Mouse (Mus musculus) embryo, embryonic 9.5 days (tissue): Measurements from ENCODE around the gene Yeats4.
"Not testable (repeated sequence)": the region's sequence is repeated elsewhere in the genome, so short reads cannot be mapped to it uniquely, and the experiment has no call there.

Experiments
- DNase-seq: peaks from one replicate; pipeline ENCODE4 v3.0.0-alpha.2; 2017; ENCODE audit errors: extremely low spot score

The Yeats4 gene

DNA sequence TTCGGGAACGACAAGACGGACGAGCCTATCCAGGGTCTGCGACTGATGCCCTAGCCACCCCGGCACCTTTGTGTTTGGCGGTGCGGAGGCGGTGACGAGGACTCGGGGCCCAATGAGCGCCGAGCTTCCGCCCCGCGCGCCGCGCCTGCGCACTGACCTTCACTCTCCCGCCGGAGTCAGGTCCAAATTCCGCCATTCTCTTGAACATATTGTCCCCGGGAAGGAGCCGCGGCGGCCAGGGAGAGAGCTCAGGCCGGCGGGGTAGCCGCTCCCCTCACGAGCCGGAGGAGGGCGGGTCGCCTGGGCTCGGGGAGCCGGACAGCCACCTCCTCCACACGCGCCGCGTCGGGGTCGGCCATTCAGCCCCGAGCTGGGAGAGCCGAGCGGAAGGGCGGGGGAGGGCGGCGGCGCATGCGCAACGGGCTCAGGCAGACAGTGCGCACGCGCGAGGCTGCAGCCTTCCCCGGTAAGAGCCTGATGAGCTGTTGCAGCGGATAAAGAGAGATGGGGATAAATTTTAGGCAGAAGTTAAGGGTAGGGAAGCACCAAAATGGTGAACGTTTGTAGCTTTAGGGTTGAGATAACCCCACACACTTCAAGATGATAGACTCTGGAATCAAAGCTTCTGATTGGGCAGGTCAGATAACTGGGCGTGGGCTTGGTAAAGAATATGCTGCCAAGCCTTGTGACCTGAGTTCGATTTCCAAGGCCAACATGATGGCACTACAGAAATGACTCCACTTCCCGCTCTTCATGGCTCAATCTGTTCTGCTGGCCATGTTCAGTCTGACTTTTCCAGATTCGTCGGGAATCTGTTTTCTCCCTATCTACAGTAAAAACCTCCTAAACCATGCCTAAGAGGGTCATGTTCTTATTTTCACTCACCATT is at the start of gene Yeats4:
TSS of gene Yeats4 (minus strand) at position 406 of the 889 bp plus-strand sequence.
- DNase-seq: peak; percentile 98

DNA sequence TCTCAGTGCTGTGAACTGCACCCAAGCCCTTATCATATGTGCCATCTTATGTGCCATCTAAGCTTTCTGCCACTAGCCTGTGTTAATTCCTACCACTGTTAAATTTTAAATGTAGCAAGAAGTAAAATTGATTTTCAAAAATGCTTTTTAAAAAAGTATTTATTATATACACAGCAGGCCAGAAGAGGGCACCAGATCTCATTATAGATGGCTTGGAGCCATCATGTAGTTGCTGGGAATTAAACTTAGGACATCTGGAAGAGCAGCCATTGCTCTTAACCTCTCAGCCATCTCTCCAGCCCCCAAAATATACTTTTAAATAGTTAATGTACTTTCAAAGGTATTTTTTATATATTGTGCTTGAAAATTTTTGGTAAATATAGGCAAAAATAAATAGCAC is 47.7 kb upstream of the Yeats4 start:
- no peak for DNase-seq

DNA sequence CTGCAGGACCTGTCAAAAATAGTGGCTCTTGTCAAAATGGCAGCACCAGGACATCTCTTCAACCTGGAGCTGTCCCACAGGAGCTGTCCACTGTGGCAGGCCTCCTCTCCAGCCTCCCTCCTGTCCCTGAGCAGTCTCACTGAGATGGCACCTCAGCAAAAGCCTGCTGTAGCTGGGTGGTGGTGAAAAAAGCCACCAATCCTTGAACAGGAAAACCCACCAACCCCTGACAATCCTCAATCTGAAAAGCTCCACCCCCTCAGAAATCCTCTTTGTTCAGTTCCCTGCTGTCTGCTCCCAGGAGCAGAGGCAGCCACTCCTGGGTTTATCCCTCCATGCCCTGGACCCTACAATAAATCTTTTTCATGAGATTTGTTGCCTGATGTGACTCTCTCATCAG is 35.6 kb upstream of the Yeats4 start:
- DNase-seq: no peak

DNA sequence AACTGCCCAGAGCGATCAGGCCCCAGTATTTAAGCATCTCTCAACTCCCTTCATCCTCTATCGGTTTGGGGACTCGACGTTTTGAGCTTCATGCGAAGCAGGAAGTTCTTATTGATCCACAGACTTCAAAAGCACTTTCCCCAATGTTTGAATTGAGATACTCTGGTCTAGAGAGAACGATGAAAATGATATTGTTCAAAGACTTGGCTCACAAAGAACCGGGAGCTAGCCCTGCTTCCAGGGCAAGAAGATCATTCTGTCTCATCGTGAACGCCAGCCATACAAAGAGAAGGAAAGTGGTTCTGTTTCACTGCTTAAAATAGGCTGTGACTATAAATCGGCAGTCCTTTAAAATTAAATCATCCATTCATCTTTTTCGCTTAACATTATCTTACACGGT is 14.3 kb upstream of the Yeats4 start, which contains the start of gene 9530003J23Rik:
TSS of gene 9530003J23Rik (minus strand) at position 101 of the 400 bp plus-strand sequence.
- no peak for DNase-seq

DNA sequence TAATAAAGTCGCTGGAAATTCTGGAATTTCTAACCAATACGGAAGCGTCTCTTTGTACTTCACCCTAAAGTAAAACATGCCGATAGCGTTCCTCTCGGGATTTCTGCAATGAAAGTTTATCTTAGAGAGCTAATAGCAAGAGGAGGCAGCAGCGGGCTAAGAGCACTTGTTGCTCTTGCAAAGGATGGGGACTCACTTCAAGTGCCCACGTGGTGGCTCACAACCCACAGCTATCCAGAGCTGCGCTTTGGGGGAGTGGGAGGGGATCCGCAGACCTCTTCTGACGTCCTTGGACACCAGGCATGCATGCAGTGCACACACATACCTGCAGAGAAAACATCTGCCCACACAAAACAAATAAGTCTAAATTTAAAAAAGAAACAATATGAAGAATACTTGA is 11.6 kb upstream of the Yeats4 start:
- no peak for DNase-seq

DNA sequence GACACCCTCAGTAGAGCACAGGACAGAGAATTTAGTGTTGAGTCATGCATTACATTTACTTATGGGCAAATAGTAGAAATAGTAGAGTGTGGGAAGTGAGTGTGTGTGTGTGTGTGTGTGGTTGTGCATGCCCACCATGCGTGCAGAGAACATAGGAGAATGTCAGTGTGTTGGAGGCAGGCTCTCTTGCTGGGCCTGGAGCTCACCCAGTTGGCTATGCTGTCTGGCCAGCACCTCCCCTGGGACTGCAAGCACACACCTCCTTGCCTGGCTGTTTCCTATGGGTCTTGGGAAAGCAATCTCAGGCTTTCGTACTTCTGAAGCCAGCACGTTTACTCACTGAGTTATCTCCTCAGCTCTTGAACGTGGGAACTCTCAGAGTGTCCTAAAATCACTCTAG is 10.5 kb upstream of the Yeats4 start:
- no peak for DNase-seq

DNA sequence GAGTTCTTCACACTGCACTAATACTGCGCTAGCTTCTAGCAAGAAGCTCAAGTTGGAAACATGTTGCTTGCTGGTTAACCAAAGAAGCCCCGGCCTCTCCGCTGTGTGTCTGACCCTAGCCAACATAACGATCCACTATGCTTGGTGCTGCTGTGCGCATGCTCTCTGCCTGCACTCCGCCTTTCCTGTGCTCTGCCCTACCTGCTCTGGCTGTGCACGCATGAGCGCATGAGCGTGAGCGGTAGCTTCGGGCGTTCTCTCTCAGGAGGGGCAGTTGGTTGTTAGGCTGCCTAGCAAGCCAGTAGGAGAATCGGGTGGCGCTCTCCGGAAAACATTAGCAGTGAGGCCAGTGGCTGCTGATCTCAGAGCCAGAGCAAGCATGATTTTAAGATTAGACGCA is 5.5 kb upstream of the Yeats4 start:
- no peak for DNase-seq

DNA sequence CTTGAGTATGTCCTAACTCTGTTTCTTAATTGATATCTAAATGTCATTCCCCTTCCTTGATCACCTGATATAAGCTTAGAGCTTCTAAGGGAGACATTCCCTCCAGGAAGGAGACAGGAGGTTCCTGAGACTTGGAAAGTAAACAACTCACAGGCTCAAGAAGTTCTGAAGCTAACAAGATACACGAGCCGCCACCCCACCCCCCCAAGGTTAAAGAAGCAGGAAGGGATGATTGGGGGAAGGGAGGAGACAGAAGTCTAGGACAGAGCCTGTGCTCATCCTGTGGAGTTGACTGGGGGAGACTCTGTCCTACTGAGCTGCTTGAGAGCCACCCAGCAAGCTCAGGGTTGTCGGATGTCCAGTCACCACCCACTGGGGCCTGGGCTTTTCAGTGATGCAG is 1.7 kb upstream of the Yeats4 start:
- no peak for DNase-seq

DNA sequence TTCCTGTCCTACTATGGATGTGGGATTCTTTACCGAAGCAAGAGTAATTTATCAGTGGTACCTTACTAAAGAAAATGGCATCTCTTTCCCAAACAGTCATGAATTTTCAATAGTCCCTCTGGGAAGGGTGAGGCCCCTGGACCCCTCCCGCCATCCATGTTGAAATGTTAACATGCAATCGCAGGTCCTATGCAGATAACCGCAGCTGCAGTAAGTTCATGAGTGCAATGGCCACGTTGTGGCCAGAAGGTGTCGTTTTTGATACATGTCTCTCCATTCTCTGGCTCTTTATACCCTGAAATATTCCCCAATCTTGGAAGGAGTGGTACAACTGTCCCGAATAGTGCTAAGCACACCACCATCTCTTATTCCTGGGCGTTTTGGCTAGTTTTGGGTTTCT is 787 bp upstream of the Yeats4 start:
- DNase-seq: peak; percentile 23

DNA sequence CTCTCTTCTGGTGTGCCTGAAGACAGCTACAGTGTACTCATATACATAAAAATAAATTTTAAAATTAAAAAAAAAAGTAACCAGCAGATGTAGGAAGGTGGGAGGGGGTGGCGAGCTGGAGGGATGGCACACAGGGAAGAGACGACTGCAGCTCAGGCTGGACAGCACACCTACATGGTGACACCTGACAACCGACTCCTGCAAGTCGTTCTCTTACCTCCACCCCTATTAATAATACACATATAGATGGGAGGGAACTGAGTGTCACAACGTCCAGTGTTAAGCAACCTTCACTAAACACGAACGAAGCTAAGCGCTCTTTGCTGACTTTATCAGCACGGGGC is 577 bp downstream of the Yeats4 start:
- no peak for DNase-seq

DNA sequence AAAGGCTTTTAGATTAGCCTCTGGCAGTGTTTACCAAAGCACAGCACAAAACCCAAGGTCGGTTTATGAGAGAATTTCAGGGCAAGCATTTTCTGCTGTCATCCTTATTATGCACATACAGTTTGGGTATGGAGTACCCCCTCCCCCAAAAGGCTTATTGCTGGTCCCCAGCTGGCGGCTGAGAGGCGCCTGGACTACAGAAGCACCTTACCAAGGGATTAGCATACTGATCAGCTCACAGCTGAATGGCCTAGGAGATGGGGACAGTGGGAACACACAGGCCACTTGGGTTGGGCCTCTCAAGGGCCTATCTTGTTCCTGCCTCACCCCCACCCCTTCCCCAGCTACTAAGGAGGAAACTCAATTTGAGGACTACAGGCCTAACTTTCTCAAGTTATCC is 1.5 kb downstream of the Yeats4 start:
- DNase-seq: no peak

DNA sequence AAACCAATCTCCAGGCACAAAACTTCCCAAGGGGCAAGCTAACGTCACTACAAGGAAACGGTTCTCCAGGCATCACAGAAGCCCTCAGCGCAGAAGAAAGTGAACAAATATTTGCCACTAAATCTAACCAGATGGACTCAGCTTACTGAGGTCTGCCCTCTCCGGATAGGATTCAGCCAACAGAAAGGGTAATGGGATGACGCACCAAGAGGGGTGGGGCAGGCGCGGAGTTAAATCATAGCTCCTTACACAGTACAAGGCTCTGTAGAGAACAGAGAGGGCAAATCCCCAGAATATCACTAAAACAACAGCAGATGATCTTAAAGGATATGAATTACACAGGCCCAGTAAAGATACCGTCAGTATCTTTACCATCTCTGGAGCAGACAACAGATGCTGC is 6.0 kb downstream of the Yeats4 start:
- no peak for DNase-seq

DNA sequence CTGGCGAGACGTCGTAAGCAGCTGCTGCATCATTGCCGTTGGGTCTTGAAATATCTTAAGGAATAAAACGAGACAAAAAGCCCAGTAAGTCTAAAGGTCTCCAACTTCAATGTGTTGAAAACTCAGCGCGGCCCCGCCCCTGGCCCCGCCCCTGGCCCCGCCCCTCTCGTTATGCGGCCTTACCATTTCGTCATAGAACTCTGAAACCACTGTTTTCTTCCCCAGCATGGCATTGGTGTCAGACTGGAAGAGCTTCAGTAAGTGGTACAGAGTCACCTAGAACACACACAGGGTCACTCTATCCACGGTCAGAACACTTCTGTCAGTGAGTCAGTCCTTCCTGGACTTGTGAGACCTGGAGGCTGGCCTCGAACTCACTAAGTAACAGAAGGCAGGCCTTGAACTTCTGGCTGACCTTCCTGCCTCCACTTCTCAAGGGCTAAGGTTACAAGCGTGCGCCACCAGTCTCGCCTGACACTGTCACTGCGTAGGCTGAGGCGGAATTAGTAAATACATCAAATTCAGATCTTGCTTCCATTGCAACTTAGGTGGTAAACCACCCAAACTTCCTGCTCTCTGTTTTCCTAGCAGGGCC is 7.0 kb downstream of the Yeats4 start:
- no peak for DNase-seq

DNA sequence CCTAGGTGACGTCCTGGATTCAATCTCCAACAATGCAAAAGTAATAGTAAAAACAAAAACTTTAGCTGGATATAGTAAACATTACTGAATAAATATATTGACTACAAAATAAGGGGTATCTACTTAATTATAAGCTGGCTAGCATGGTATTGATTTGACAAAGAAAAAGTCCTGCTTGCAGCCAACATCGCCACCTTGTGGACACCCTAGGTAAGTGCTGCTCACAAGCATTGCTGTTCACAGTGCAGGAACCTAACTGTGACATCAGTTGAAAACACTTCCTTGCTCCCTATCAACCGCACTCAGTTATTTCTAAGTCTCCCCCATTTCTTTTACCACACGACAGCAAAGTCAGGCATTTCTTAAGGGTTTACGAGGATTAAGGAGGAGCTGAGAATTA is 7.5 kb downstream of the Yeats4 start:
- peak; percentile 40 for DNase-seq

DNA sequence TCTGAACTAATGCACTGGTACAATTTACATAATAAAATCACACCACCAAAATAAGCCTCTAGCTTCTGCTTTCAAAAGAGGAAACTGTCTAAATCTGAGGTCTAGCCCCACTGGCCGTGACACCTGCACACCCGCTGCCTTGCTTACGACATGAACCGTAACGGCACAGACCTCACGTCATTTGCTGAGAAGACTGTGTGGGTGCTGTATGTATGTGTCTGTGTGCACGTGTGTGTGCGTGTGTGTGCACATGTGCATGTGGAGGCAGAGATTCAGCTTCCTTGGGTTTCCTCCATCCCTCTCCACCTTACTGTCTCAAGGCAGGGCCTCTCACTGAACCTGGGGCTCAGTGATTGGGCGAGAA is 8.2 kb downstream of the Yeats4 start:
- no peak for DNase-seq

DNA sequence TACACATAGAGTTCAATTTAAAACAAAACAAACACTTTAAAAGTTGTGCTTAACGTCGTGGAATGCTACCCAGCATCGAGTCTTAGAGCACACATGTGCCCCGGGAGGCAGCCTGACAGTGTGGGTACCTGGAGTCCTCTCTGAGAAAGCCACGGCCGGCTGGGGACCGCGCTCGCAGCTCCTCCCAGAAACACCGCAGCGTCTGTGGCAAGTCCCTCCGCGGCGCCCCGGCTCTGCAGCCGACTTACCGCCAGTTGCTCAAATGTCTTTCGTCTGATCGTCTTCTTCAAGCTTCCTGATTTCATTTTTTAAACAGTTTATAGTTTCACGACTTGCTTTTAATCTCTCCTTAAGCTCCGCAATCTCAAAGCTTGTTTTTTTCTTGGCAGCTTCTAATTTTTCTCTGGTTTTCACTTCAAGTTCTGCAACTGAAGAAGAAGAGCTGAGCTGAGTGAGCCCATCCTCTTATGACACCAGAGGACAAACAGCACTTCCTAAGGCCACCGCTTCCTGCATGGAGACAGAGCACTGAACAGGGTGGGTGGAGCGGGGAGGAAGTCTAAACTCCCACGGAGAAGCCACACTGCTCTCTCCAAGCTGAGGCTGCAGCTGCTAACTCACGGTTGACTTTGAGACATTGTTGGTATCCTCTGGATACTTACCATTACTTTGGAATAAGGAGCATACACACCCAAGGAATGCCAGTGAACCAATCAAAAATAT is 8.7 kb downstream of the Yeats4 start:
- no peak for DNase-seq

DNA sequence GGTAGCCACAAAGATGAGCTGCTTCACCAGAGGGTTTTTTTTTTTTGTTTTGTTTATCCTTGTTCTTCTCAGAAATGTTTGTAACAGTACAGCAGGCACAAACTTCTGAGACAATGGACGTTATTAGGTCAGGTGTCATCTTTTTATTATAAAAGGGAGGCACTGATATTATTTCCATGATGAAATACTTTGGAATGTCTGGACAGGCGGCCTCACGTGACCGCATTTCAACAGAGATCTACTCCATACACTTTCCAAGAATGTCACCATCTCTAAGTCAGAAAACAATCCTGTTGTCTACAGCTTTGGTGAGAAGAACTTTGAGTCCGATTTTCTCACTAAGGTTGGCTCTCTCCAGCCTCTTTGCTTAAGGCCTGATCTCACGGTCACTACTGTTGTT is 13.3 kb downstream of the Yeats4 start:
- DNase-seq: no peak

DNA sequence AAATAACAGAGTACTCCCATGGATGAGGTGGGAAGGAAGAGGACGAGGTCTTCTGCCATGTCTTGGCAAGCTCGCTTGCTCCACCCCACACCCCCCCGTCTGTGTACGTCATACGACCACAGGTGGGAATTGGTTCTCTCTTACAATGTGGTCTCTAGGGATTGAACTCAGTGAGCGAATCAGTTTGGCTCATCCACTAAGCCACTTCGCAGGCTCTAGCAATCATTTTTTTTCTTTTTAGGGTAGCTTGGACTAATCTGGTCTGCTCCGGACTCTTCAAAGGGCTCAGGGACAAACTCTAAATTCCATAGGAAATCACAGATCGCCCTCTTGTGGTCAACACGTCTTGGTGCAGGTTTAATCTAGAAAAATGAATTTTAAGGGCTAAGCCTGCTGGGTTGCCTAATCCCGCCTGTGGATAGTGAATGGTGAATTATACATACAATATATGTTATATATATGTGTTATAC is 14.8 kb downstream of the Yeats4 start:
- DNase-seq: peak; percentile 75

DNA sequence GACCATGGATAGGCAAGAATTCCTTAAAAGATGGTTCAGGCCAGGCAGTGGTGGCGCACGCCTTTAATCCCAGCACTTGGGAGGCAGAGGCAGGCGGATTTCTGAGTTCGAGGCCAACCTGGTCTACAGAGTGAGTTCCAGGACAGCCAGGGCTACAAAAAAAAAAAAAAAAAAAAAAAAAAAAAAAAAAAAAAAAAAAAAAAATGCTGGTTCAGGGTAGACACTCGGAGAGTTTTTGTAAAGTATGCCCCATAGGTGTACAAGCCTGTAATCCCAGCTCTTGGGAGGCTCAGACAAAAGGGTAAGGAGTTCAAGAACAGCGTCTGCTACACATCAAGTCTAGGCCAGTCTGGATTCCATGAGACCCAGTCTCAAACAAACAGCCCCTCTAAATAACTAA is 15.5 kb downstream of the Yeats4 start:
- not testable (repeated sequence) for DNase-seq

DNA sequence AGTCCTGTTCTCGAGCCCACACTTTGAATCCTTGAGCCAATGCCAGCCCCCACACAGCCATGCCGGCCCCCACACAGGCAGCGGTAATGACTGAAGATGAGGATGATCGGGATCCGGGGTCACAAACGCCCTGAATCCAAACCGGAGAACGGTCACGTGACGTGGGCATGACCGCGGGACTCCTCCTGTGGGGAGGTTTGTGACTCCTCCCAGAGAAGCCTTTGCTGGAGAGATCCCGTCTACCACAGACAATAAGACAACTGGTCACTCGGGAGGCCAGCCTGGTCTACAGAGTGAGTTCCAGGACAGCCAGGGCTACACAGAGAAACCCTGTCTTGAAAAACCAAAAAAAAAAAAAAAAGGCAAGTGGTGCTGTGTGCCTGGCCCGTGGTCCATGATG is 16.1 kb downstream of the Yeats4 start:
- DNase-seq: no peak

DNA sequence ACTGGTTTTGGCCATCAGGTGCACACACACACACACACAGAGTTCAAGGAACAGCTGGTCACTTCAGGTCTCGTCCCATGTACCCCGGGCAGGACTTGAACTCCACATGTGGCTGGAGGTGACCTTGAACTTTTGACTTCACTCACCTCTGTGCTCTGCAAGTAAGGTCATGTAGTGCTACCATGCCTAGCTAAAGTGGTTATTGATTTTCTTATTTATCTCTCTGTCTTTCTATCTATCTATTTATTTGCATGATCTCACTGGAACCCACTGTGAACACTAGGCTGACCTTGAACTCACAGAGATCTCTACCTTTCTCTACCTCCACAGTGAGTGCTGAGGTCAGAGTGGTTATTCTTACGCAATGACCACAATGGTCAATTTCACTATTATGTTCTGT is 18.2 kb downstream of the Yeats4 start:
- no peak for DNase-seq

DNA sequence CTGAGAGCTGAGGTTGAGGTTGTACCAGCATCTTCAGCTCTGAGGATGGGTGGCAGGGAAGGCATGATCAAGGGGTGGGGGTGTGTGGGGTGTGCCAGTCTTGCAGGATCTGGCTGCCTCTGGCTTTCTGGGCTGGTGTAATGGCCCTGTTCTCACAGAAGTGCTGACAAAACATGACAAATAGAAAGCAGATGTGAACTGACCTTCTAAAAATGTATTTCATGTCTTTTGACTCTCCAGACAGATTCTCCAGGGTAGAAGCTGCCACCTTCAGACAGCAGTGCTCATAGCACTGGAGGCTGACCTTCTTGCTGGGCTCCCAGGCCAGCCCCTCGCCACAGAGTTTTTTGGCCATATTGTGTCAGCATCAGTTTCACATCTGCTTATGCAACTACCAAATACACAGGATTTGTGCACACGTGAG is 20.7 kb downstream of the Yeats4 start:
- DNase-seq: no peak
